Mouse (Mus musculus) olfactory bulb, adult 2 months (tissue): ENCODE data around the gene Ptprc.

Source experiments
- CTCF ChIP-seq: fragments of 200-500 bp; IDR thresholded peaks from 2 replicates; pipeline ENCODE4 v1.5.1; 2012; ENCODE audit warnings: low read depth, mild to moderate bottlenecking, low read length, moderate library complexity; ENCODE audit not compliant: insufficient read depth
- POLR2A ChIP-seq: fragments of 200-500 bp; IDR thresholded peaks from 2 replicates; pipeline ENCODE4 v1.6.1; 2012; ENCODE audit warnings: mild to moderate bottlenecking, low read depth, low read length, moderate library complexity; ENCODE audit not compliant: insufficient read depth

- TF ChIP-seq CTCF: no peak
- TF ChIP-seq POLR2A: no peak
Observed at GRCm38 (mm10) chr1:138175494-138175893, at the start of gene Ptprc.
